Mouse (Mus musculus): ENCODE measurements around the gene Slc34a2.

The Slc34a2 gene

DNA sequence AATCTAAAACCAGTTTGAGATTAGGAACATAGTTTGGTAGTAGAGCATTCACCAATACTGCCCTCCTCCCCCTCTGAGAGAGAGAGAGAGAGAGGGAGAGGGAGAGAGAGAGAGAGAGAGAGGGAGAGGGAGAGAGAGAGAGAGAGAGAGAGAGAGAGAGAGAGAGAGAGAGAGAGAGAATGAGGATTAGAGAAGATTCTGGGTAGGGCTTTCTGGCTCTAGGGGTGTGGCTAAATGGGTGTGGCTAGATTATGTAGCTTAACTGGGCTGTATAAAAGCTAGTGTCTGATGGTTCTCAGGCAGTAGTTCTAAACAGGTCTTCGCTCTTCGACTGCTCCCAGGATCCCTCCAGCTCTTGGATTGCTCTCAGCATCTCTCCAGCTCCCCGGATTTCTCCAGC, at the start of gene Slc34a2:
Slc34a2 (plus strand) TSS at position 301 of the 400 bp plus-strand sequence.
- DNase-seq (ENCODE audit: extremely low read depth, low read depth, low spot score), result no peak

DNA sequence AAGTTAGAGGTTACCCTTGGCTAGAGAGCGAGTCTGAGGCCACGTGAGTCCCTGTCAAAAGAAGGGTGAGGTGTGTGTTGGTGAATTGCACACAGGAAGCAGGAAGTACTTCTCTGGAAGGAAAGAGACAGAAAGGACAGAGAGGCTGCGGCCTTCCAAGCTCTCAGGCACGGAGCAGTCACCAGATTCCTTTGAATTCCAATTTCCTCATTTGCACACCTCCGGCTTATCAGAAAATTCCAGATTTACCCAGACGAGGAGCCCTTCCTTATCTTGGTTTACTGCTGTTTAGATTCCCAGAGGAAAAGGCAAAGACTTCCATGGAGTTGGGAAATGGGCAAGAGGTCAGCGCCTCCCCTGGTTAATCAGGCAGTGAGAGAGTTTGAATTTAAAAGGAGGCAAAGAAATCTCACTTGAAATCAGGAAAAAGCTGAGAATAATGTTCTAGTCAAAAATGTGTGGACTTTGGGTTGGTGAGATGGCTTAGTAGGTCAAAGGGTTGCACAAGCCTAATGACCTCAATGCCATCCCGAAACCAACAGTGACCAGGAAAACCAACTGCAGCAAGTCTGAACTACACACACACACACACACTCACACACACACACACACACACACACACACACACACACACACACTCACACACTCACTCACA, 47.1 kb upstream of the Slc34a2 start:
- DNase-seq (ENCODE audit: extremely low read depth, low read depth, low spot score), result no peak

GRCm38 (mm10) chr5:52992210-52992897, 45.5 kb upstream of the Slc34a2 start:
- DNase-seq (ENCODE audit: extremely low read depth, low read depth, low spot score), result no peak

DNA sequence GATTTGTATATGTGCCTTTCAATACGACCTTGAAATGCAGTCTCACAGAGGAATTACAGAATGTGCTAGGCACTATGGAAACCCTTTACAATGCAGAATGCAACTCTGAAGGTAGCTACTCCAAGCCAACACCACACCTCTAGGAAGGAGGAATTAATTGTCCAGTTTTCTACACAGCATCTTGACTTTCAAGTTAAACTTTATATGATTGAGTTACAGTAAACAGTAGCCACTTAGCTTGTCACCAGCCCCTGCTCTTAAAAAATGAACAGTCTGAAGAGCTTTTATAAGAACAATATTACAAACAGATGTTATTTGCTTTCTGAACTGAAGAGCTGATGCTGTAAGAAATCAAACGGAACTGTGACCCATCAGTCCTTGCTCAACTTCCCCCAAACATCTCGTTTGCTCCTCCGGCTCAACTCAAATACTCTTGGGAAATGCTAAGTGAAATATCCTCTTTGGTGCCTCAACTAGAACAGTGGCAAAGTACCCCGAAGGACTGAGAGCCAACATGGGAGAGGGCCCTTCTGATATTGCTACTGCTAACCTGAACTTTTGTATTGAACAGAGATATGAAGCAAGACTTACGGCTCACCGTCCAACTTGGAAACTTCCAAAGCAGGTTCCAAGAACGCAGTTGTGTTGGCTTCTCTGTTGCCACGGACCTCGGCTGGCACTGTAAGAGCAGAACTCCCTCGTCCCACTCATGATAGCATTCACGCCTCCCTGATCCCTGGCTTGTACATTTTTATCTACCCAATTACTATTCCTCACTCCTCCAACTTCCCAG, 44.2 kb upstream of the Slc34a2 start:
- no peak for DNase-seq (ENCODE audit: extremely low read depth, low read depth, low spot score)

DNA sequence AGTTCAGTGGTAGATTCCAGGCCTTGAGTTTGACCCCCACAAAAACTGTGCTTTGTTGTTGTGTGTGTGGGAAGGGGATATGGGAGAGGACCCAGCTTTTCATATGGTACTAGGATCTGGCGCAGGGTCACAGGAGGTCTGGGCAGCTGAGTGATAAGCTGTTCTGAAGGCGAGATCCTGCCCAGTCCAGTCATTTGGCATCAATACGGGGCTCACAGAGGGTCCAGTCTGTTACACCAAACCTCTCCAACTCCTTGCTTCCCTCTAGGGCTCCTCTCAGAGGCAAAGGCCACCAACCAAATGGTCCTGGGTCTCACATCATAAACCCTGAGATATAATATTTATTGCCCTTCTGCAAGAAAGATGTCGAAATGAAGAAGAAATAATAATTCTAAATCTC, 42.4 kb upstream of the Slc34a2 start:
- DNase-seq (ENCODE audit: extremely low read depth, low read depth, low spot score), result no peak

GRCm38 (mm10) chr5:52996145-52996544, 41.7 kb upstream of the Slc34a2 start:
- no peak for DNase-seq (ENCODE audit: extremely low read depth, low read depth, low spot score)

GRCm38 (mm10) chr5:52996601-52997000, 41.3 kb upstream of the Slc34a2 start:
- DNase-seq (ENCODE audit: extremely low read depth, low read depth, low spot score), result no peak

DNA sequence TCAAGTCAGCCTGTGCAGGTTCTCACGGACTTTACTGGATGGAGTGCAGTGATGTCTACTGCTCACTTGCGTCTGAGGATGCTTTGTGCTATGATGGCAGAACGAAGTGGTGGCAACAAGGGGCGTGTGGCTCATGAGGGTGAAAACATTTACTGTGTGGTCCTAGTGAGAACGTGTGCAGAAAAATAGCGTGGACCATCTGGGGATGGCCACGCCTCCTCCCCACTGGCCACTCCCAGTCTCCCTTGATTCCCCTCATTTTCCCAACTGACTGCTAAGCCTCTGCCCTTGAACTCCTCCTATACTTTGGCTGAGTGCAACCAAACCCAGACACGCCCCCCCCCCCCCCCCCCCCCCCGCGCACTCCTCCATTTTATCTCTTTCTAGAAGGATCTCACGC, 40.8 kb upstream of the Slc34a2 start:
- no peak for DNase-seq (ENCODE audit: extremely low read depth, low read depth, low spot score)

DNA sequence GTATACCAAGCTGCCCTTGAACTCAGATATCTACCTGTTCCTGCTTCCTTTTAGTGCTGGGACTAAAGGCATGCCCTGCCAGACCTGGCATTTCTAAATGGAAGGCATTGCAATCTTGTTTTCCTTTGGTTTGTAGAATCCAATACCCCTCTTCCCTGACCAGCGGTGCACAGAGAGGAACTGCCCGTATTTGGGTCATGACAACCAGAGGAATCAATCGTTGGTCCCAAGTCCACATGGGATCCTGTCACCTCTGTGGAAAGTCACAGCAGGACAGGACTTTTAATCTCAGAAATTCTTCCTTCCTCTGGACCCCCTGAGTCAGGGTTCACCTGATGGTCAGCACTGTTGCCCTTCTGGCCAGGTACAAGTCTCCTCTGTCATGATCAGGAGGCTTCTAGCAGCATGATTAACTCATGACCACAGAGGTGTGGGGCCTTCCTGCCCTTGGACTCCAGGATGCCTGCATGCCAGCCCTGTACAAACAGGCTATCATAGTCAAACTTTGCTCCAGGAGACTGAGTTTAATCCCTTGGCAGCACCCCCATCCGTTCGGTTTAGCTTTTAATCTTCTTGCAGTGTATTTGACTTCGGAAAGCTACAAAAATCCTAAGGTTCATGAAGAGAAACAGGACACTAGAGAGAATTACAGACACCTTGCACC, 39.7 kb upstream of the Slc34a2 start:
- no peak for DNase-seq (ENCODE audit: extremely low read depth, low read depth, low spot score)

GRCm38 (mm10) chr5:53000169-53000872, 37.6 kb upstream of the Slc34a2 start:
- no peak for DNase-seq (ENCODE audit: extremely low read depth, low read depth, low spot score)

DNA sequence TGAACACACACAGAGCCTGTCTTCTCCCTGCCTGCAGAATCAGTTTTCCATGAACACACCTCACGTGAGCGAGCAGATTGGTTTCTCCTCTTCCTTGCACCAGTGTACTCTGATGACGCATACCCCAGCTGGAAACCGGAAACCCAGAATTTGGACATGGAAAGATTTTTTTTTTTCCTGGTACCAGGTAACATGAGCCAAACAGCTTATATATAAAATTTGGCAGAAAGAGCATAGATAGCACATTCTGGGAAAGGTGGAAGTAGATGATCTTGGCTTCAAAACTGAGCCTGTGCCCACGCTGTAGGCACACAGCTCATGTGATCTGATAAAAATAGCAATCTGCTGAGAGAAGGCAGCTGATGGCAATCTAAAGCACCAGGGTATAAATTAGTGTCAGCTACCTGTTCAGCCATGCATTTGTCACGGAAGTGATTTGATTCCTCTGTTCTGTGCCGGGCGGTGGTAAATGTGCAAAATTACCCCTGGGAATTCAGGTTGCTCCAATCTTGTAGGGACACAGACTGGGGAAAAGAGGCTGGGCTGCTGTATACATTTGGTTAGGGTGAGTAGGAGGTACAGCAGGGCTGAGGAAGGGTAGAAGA, 35.2 kb upstream of the Slc34a2 start:
- DNase-seq (ENCODE audit: extremely low read depth, low read depth, low spot score), result no peak

DNA sequence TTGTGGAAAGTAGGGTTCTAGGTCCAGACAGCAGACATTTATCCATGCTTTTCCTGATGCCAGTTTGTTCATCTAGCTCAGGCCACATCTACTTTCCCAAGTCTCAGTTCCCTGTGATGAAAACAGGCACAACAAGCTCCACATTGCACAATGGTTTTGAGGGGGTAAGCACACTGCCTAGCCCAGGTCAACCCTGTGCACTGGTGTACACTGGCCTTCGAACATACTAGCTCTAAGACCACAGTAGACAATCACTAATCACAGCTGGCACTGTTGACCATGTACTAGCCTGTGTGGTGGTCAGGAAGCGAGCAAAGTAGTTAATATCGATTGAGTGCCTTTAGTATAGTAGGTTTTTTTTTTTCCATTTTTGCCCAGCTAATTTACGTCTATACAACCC, 34.4 kb upstream of the Slc34a2 start:
- no peak for DNase-seq (ENCODE audit: extremely low read depth, low read depth, low spot score)

GRCm38 (mm10) chr5:53003981-53004380, 33.9 kb upstream of the Slc34a2 start:
- no peak for DNase-seq (ENCODE audit: extremely low read depth, low read depth, low spot score)

DNA sequence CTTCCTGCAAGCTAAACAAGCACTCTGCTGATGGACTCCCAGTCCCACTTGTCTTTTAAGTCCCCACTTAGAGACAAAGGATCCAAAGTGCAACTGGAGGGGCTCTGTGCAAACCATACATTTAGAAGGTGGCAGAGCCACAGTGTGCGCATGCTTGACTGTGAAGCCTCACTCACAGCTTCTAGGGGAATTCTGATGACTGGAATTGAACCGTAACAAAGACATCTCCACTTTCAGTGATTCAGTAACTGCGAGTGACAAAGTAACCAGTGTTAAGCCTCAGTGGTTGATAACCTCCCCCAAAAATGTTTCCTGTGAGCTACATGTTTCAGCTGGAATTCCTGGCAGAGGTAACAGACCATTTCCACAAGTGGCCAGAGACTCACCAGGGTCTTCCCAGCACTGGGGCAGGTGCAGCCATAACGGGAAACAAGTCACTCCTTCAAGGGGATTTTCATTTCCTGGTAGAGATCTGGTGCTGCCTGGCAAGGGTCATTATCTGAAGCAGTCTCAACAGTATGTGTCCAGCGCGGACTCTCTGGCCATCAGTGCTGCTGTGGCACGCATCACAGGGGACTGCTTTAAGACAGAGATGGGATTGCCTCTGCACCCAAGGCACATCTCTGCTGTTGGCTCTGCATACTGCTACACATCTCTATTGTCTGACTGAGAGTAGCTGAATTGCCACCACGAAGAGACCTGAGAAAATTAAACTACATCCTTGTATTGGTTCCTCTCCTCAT, 28.7 kb upstream of the Slc34a2 start:
- no peak for DNase-seq (ENCODE audit: extremely low read depth, low read depth, low spot score)

DNA sequence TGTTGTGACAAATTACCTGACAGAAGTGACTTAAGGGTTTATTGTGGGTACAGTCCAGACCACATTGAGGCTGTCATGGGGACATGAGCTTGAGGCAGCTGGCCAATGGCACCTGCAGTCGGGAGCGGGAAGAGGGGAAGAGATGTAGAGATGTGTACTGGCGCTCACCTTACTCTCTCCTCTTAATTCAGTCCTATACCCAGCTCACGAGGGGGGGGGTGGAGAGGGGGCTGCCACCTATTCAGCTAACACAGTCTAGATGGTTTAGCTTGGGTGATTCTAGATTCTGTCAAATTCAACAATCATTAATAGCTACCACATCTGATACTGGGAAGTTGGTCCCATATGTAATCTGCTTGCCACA, 28.1 kb upstream of the Slc34a2 start:
- no peak for DNase-seq (ENCODE audit: extremely low read depth, low read depth, low spot score)

GRCm38 (mm10) chr5:53011327-53011726, 26.6 kb upstream of the Slc34a2 start:
- no peak for DNase-seq (ENCODE audit: extremely low read depth, low read depth, low spot score)

DNA sequence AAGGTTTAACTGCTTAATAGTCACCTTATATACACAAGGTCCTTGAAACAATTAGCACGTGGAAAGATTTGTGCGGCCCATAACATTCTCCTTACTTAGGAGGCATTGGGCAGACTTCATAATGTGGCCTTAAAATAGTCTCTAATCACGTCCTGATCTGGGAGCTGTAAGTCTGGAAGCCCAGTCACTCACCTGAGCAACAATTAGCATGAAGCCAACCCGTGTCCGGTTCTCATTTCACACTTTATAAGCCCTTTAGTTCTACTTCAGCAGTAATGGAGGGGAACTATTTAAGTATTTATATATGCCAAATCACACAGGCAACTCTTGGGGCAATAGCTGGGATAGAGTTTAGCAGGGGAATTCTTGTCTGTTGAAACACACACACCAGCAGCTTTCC, 21.3 kb upstream of the Slc34a2 start:
- DNase-seq (ENCODE audit: extremely low read depth, low read depth, low spot score), result no peak

DNA sequence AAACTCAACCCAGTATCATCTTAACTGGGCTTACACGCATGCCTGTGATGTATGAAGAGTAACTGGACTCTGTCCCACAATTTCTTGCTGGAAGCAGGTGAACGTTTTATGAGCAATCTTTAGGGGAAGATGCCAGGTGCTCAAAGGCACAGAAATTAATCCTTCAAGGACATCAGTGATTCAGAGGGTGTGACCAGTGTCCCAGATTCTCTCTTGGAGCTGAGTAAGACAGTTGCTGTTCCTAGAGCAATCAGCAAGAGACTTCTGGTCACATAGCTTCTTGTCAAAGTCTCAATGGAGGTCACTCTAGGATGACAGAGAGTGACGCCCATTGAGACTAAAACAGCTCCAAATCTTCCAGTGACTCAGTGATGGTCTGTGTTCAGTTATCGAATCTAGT, 19.6 kb upstream of the Slc34a2 start:
- DNase-seq (ENCODE audit: extremely low read depth, low read depth, low spot score), result no peak

- DNase-seq (ENCODE audit: extremely low read depth, low read depth, low spot score), result no peak
Observed at GRCm38 (mm10) chr5:53023432-53023831, 14.4 kb upstream of the Slc34a2 start.

DNA sequence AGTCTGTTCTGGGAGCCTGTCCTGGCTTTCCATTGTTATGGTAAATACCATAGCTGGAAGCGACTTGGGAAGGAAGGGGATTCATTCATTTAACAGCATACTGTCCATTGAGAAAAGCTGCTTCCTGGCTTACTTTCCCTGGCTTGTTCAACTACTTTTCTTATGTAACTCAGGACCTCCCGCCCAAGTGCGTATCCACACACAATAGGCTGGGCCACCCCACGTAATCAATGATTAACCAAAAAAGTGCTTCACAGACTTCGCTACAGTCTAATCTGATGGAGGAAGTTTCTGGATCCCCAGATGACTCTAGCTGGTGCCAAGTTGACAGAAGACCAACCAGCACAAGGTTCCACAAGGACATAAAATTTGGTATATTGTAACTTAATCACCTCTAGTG, 14.0 kb upstream of the Slc34a2 start:
- no peak for DNase-seq (ENCODE audit: extremely low read depth, low read depth, low spot score)

Data from fat pad, adult 2 months (tissue).